Mouse (Mus musculus) gastrocnemius, postnatal 36 days (tissue): Measurements from ENCODE around the gene Atp9a. TPM values are rescaled to one million over a fixed set of nuclear protein-coding genes. Genes with fewer than 3 reads are reported as not detected.
"Not testable (repeated sequence)": the region's sequence is repeated elsewhere in the genome, so short reads cannot be mapped to it uniquely, and the experiment has no call there.

Experiments
- DNase-seq, 2 experiments: peaks; one replicate each; pipeline ENCODE4 v3.0.0; 2022
- intact Hi-C: fragments of 180-260 bp; cut with DNase I; formaldehyde crosslinking; loops from one replicate; pipeline ENCODE4 v1.15.1; 2025
- long read RNA-seq, 2 experiments: library from polyadenylated mRNA; stranded (forward); transcript quantifications; one replicate each; pipeline ENCODE4 v2.0.0; 2021
- total RNA-seq, 2 experiments: library from RNA; stranded (reverse); gene quantifications; 2 replicates each; pipeline ENCODE4 v1.2.3; 2021

Atp9a gene
- 10 to 100 TPM; 12.7 to 14.7 TPM for total RNA-seq
- long read RNA-seq, experiment 1, partial matches to known transcripts, result 1 of 9 reads
- long read RNA-seq, experiment 1, other reads (novel, unspliced or antisense), result 5 of 9 reads
- long read RNA-seq, experiment 2, partial matches to known transcripts, result 3 of 13 reads
- long read RNA-seq, experiment 2, other reads (novel, unspliced or antisense), result 7 of 13 reads

GRCm38 (mm10) chr2:168742059-168742627 lies at the start of gene Atp9a:
Atp9a (minus strand) TSS chr2:168742409.
- intact Hi-C loops, result loop anchor here (10.0 kb wide), 1 partner anchor 277 kb away; no protein-coding TSS in a partner anchor
- no peak for DNase-seq

- intact Hi-C loops, result no loop called here
These were observed 49.0 kb upstream of the Atp9a start for GRCm38 (mm10) chr2:168791115-168791802.

GRCm38 (mm10) chr2:168786174-168786573 lies 44.0 kb upstream of the Atp9a start:
- DNase-seq, result no peak

More at GRCm38 (mm10) chr2:168791115-168791802, 49.0 kb upstream of the Atp9a start:
- no peak for DNase-seq

GRCm38 (mm10) chr2:168780596-168780995 lies 38.4 kb upstream of the Atp9a start:
- intact Hi-C loops, result no loop called here
- DNase-seq, result no peak

More at GRCm38 (mm10) chr2:168786174-168786573, 44.0 kb upstream of the Atp9a start:
- intact Hi-C loops, result no loop called here

- no peak for DNase-seq
- intact Hi-C loops, result no loop called here
These were observed 37.8 kb upstream of the Atp9a start for GRCm38 (mm10) chr2:168780024-168780423.

GRCm38 (mm10) chr2:168777481-168777880 lies 35.3 kb upstream of the Atp9a start:
- no peak for DNase-seq
- intact Hi-C loops, result no loop called here

- no peak for DNase-seq
- intact Hi-C loops, result no loop called here
These were observed 34.0 kb upstream of the Atp9a start for GRCm38 (mm10) chr2:168776238-168776637.

GRCm38 (mm10) chr2:168769259-168769658 lies 27.1 kb upstream of the Atp9a start:
- intact Hi-C loops, result loop anchor here (5.0 kb wide), 2 partner anchors 98 to 113 kb away; no protein-coding TSS in a partner anchor
- DNase-seq, result no peak

GRCm38 (mm10) chr2:168767582-168767981 lies 25.4 kb upstream of the Atp9a start, which contains the start of gene Sall4:
Sall4 (minus strand) TSS chr2:168767943.
- intact Hi-C loops, result loop anchor here (5.0 kb wide), 2 partner anchors 100 to 115 kb away; no protein-coding TSS in a partner anchor
- DNase-seq, result no peak

- DNase-seq, result no peak
- intact Hi-C loops, result loop anchor here (5.0 kb wide), 2 partner anchors 101 to 116 kb away; no protein-coding TSS in a partner anchor
These were observed 24.5 kb upstream of the Atp9a start for GRCm38 (mm10) chr2:168766538-168767361.

GRCm38 (mm10) chr2:168765696-168766537 lies 23.7 kb upstream of the Atp9a start:
- DNase-seq, result no peak
- intact Hi-C loops, result loop anchor here (5.0 kb wide), 2 partner anchors 101 to 116 kb away; no protein-coding TSS in a partner anchor

- intact Hi-C loops, result loop anchor here (5.0 kb wide), 2 partner anchors 102 to 117 kb away; no protein-coding TSS in a partner anchor
- DNase-seq, result peak; percentile 30 to 37
These were observed 23.0 kb upstream of the Atp9a start for GRCm38 (mm10) chr2:168765065-168765681.

GRCm38 (mm10) chr2:168764460-168764867 lies 22.3 kb upstream of the Atp9a start:
- intact Hi-C loops, result no loop called here
- no peak for DNase-seq

GRCm38 (mm10) chr2:168763785-168764184 lies 21.6 kb upstream of the Atp9a start:
- intact Hi-C loops, result no loop called here
- DNase-seq, result no peak

- no peak for DNase-seq
- intact Hi-C loops, result no loop called here
These were observed 20.2 kb upstream of the Atp9a start for GRCm38 (mm10) chr2:168762411-168762815.

GRCm38 (mm10) chr2:168761954-168762353 lies 19.7 kb upstream of the Atp9a start:
- intact Hi-C loops, result no loop called here
- DNase-seq, result no peak

GRCm38 (mm10) chr2:168761141-168761540 lies 18.9 kb upstream of the Atp9a start:
- intact Hi-C loops, result no loop called here
- no peak for DNase-seq

GRCm38 (mm10) chr2:168744406-168744805 lies 2.2 kb upstream of the Atp9a start:
- intact Hi-C loops, result loop anchor here (1.0 to 10.0 kb wide), 2 partner anchors 53 to 280 kb away; no protein-coding TSS in a partner anchor
- DNase-seq, result not testable (repeated sequence)

- intact Hi-C loops, result loop anchor here (10.0 kb wide), 1 partner anchor 278 kb away; no protein-coding TSS in a partner anchor
- DNase-seq, result no peak
These were observed 440 bp upstream of the Atp9a start for GRCm38 (mm10) chr2:168742649-168743048.
